Mouse (Mus musculus) embryonic facial prominence, embryonic 12.5 days (tissue): Measurements from ENCODE around the gene Yif1b. TPM values are rescaled to one million over a fixed set of nuclear protein-coding genes. Genes with fewer than 3 reads are reported as not detected.
"Not testable (repeated sequence)": the region's sequence is repeated elsewhere in the genome, so short reads cannot be mapped to it uniquely, and the experiment has no call there.

ENCODE experiments used
- ATAC-seq: fragments of 200-750 bp; cut with Nextera tagmentation; 2 replicates; pipeline ENCODE4 v1.8.0; 2017; ENCODE audit not compliant: insufficient number of reproducible peaks, insufficient read depth, low FRiP score, low TSS enrichment
- H3K27ac ChIP-seq: fragments of 300-500 bp; sonication (generic); 2 replicates; pipeline ENCODE4 v1.5.1; 2016; ENCODE audit warnings: mild to moderate bottlenecking
- H3K27me3 ChIP-seq: fragments of 300-500 bp; sonication (generic); 2 replicates; pipeline ENCODE4 v1.6.1; 2016; ENCODE audit warnings: mild to moderate bottlenecking, moderate library complexity
- H3K36me3 ChIP-seq: fragments of 300-500 bp; sonication (generic); 2 replicates; pipeline ENCODE4 v1.6.1; 2016; ENCODE audit warnings: mild to moderate bottlenecking
- H3K4me1 ChIP-seq: fragments of 300-500 bp; sonication (generic); 2 replicates; pipeline ENCODE4 v1.6.1; 2016
- H3K4me2 ChIP-seq: fragments of 300-500 bp; sonication (generic); replicated peaks from 2 replicates; pipeline ENCODE4 v1.6.1; 2016; ENCODE audit warnings: mild to moderate bottlenecking, moderate library complexity
- H3K4me3 ChIP-seq: fragments of 300-500 bp; sonication (generic); 2 replicates; pipeline ENCODE4 v1.5.1; 2016; ENCODE audit warnings: mild to moderate bottlenecking
- H3K9ac ChIP-seq: fragments of 300-500 bp; sonication (generic); 2 replicates; pipeline ENCODE4 v1.6.1; 2016; ENCODE audit warnings: mild to moderate bottlenecking, moderate library complexity
- H3K9me3 ChIP-seq: fragments of 300-500 bp; sonication (generic); 2 replicates; pipeline ENCODE4 v1.6.1; 2016; ENCODE audit warnings: mild to moderate bottlenecking, moderate library complexity
- WGBS: fragments of 180-500 bp; shearing (Covaris S2); methylation state at CpG from one replicate; pipeline ENCODE4 v1.1.7; 2016; 5-methylcytosine and 5-hydroxymethylcytosine counted together
- polyA plus RNA-seq: library from polyadenylated mRNA; unstranded; fragments of >200 nt; fragmentation: Nextera tagmentation; extraction: Ambion mirVana; gene quantifications from 2 replicates; pipeline ENCODE4 v1.2.1, GENCODE M21; 2016

Gene Yif1b
- polyA plus RNA-seq = 100 and 104 TPM in 2 replicates

GRCm38 (mm10) chr7:29238019-29238967 lies at the start of gene Yif1b:
Gene Yif1b (plus strand): TSS chr7:29238329.
- H3K36me3 ChIP-seq = no peaks in the 10 kb centered on the region
- H3K27ac ChIP-seq = peak within 1 kb of the TSS; percentile 90
- H3K9ac ChIP-seq = peak within 1 kb of the TSS; percentile 75
- peak; percentile 89 for ATAC-seq
- peak within 1 kb of the TSS; percentile 67 for H3K4me3 ChIP-seq
- WGBS = under 1% methylated on average over 60 of the region's 60 CpGs
- peak within 1 kb of the TSS; percentile 86 for H3K4me2 ChIP-seq
- H3K27me3 ChIP-seq = peaks cover 1% of the 10 kb centered on the region; the same call in 1 of the 2 replicates
- peaks cover 13% of the 10 kb centered on the region for H3K4me1 ChIP-seq
- no peaks in the 10 kb centered on the region for H3K9me3 ChIP-seq

- H3K27me3 ChIP-seq, H3K27ac ChIP-seq, H3K4me3 ChIP-seq, H3K36me3 ChIP-seq, ATAC-seq, H3K9ac ChIP-seq, H3K4me2 ChIP-seq, H3K9me3 ChIP-seq, H3K4me1 ChIP-seq: not testable (repeated sequence)
- 89% methylated on average over 1 of the region's 1 CpGs for WGBS
Observed at GRCm38 (mm10) chr7:29194230-29194629, 43.9 kb upstream of the Yif1b start.

- H3K36me3 ChIP-seq = no peaks in the 10 kb centered on the region
- H3K9me3 ChIP-seq = no peaks in the 10 kb centered on the region
- no peaks in the 10 kb centered on the region for H3K4me1 ChIP-seq
- WGBS = 91% methylated on average over 6 of the region's 6 CpGs
- H3K27ac ChIP-seq = no peak overlapping the region
- no peak overlapping the region for H3K4me3 ChIP-seq
- no peak for ATAC-seq
- no peaks in the 10 kb centered on the region for H3K27me3 ChIP-seq
- no peak overlapping the region for H3K9ac ChIP-seq
- H3K4me2 ChIP-seq = no peak overlapping the region
Observed at GRCm38 (mm10) chr7:29202577-29202976, 35.6 kb upstream of the Yif1b start.

GRCm38 (mm10) chr7:29211013-29211412 lies 27.1 kb upstream of the Yif1b start:
- Histone ChIP-seq H3K4me3 (peak overlapping the region; percentile 32), H3K27ac (peak overlapping the region; percentile 55; the same call in 1 of the 2 replicates), H3K4me2 (peak overlapping the region; percentile 46)
- H3K4me1 ChIP-seq, H3K27me3 ChIP-seq, ATAC-seq, H3K9me3 ChIP-seq, H3K36me3 ChIP-seq, H3K9ac ChIP-seq: not testable (repeated sequence)
- WGBS = 24% methylated on average over 12 of the region's 15 CpGs

- no peaks in the 10 kb centered on the region for H3K9me3 ChIP-seq
- H3K27me3 ChIP-seq = peaks cover 9% of the 10 kb centered on the region
- peak overlapping the region; percentile 55; the same call in 1 of the 2 replicates for H3K27ac ChIP-seq
- H3K4me2 ChIP-seq = peak overlapping the region; percentile 46
- 5% methylated on average over 34 of the region's 34 CpGs for WGBS
- H3K9ac ChIP-seq = no peak overlapping the region
- H3K4me3 ChIP-seq = peak overlapping the region; percentile 32
- ATAC-seq = peak; percentile 64
- no peaks in the 10 kb centered on the region for H3K36me3 ChIP-seq
- no peaks in the 10 kb centered on the region for H3K4me1 ChIP-seq
Observed at GRCm38 (mm10) chr7:29211415-29212198, 26.5 kb upstream of the Yif1b start.

- Histone ChIP-seq H3K4me3 (no peak overlapping the region), H3K27me3 (peaks cover 9% of the 10 kb centered on the region), H3K9me3 (no peaks in the 10 kb centered on the region), H3K4me2 (peak overlapping the region; percentile 46), H3K4me1 (no peaks in the 10 kb centered on the region), H3K36me3 (no peaks in the 10 kb centered on the region), H3K27ac (no peak overlapping the region), H3K9ac (no peak overlapping the region)
- no peak for ATAC-seq
- WGBS = 12% methylated on average over 26 of the region's 26 CpGs
Observed at GRCm38 (mm10) chr7:29212199-29212765, 25.8 kb upstream of the Yif1b start.

- not testable (repeated sequence) for ATAC-seq, H3K36me3 ChIP-seq, H3K4me1 ChIP-seq, H3K9ac ChIP-seq, H3K27me3 ChIP-seq, H3K27ac ChIP-seq, H3K9me3 ChIP-seq
- WGBS = 13% methylated on average over 40 of the region's 40 CpGs
- Histone ChIP-seq H3K4me2 (peak overlapping the region; percentile 48), H3K4me3 (peak overlapping the region; percentile 17; the same call in 1 of the 2 replicates)
Observed at GRCm38 (mm10) chr7:29212775-29213560, 25.2 kb upstream of the Yif1b start.

- no peak for ATAC-seq
- H3K4me1 ChIP-seq = no peaks in the 10 kb centered on the region
- H3K4me3 ChIP-seq = peak within 1 kb of the TSS; percentile 17; the same call in 1 of the 2 replicates
- no peaks in the 10 kb centered on the region for H3K36me3 ChIP-seq
- 2% methylated on average over 20 of the region's 20 CpGs for WGBS
- peaks cover 9% of the 10 kb centered on the region for H3K27me3 ChIP-seq
- H3K9me3 ChIP-seq = no peaks in the 10 kb centered on the region
- H3K9ac ChIP-seq = no peak within 1 kb of the TSS
- no peak within 1 kb of the TSS for H3K27ac ChIP-seq
- H3K4me2 ChIP-seq = peak within 1 kb of the TSS; percentile 48
Observed at GRCm38 (mm10) chr7:29213675-29214082, 24.4 kb upstream of the Yif1b start, which contains the start of gene Catsperg1. Gene Catsperg1 (minus strand): TSS chr7:29214035.

- H3K4me3 ChIP-seq = no peak overlapping the region
- H3K4me2 ChIP-seq = peak overlapping the region; percentile 48; the same call in 1 of the 2 replicates
- no peak overlapping the region for H3K9ac ChIP-seq
- peaks cover 9% of the 10 kb centered on the region for H3K27me3 ChIP-seq
- H3K36me3 ChIP-seq = no peaks in the 10 kb centered on the region
- 69% methylated on average over 2 of the region's 2 CpGs for WGBS
- no peaks in the 10 kb centered on the region for H3K9me3 ChIP-seq
- ATAC-seq = no peak
- H3K27ac ChIP-seq = no peak overlapping the region
- no peaks in the 10 kb centered on the region for H3K4me1 ChIP-seq
Observed at GRCm38 (mm10) chr7:29214236-29214635, 23.9 kb upstream of the Yif1b start.

- no peaks in the 10 kb centered on the region for H3K36me3 ChIP-seq
- no peak overlapping the region for H3K9ac ChIP-seq
- no peak overlapping the region for H3K4me2 ChIP-seq
- H3K4me1 ChIP-seq = no peaks in the 10 kb centered on the region
- H3K9me3 ChIP-seq = 0 out of 2 replicates have a peak, but pooled peaks cover 5% of the 10 kb centered on the region
- no peak overlapping the region for H3K27ac ChIP-seq
- 39% methylated on average over 15 of the region's 15 CpGs for WGBS
- no peak overlapping the region for H3K4me3 ChIP-seq
- no peak for ATAC-seq
- H3K27me3 ChIP-seq = peaks cover 9% of the 10 kb centered on the region
Observed at GRCm38 (mm10) chr7:29214846-29215245, 23.3 kb upstream of the Yif1b start.
